Mouse (Mus musculus): ENCODE data around the gene Pdia3. TPM values are rescaled to one million over a fixed set of nuclear protein-coding genes. Genes with fewer than 3 reads are reported as not detected.

Gene Pdia3
- polyA plus RNA-seq, 1 experiment = 239 TPM

- peaks cover 4% of the 10 kb centered on the region for H3K36me3 ChIP-seq (ENCODE audit: control insufficient read depth, insufficient read depth, low read length)
- peak; percentile 100 for DNase-seq
Observed at GRCm38 (mm10) chr2:121448739-121449535, 35.4 kb downstream of the Pdia3 start, which contains the start of gene Serf2. Gene Serf2 (plus strand): TSS chr2:121449195.

GRCm38 (mm10) chr2:121449545-121450011 lies 36.0 kb downstream of the Pdia3 start:
- Histone ChIP-seq H3K4me1 (ENCODE audit: control insufficient read depth, insufficient read depth, low read length) (peaks cover 13% of the 10 kb centered on the region; the same call in 1 of the 2 replicates), H3K4me3 (ENCODE audit: insufficient read depth, low read depth, low read length) (peak overlapping the region; percentile 93), H3K36me3 (ENCODE audit: control insufficient read depth, insufficient read depth, low read length) (peaks cover 4% of the 10 kb centered on the region), H3K27me3 (replicated peaks; ENCODE audit: control insufficient read depth, insufficient read depth, low read length) (no peaks in the 10 kb centered on the region), H3K27ac (ENCODE audit: insufficient read depth, low read depth, low read length) (peak overlapping the region; percentile 95)
- TF ChIP-seq CTCF (conservative IDR thresholded peaks at IDR 0.05; ENCODE audit: insufficient read depth, insufficient read length, low read depth, low read length) = no peak
- TF ChIP-seq POLR2A (IDR thresholded peaks at IDR 0.05; ENCODE audit: low read depth, low read length) = no peak
- WGBS = under 1% methylated on average over 54 of the region's 54 CpGs
- no peak for DNase-seq

More at GRCm38 (mm10) chr2:121448739-121449535, 35.4 kb downstream of the Pdia3 start, which contains the start of gene Serf2:
- peak; percentile 96 for TF ChIP-seq POLR2A (IDR thresholded peaks at IDR 0.05; ENCODE audit: low read depth, low read length)
- no peak for TF ChIP-seq CTCF (conservative IDR thresholded peaks at IDR 0.05; ENCODE audit: insufficient read depth, insufficient read length, low read depth, low read length)
- H3K27me3 ChIP-seq (replicated peaks; ENCODE audit: control insufficient read depth, insufficient read depth, low read length) = no peaks in the 10 kb centered on the region
- under 1% methylated on average over 73 of the region's 74 CpGs for WGBS
- peak within 1 kb of the TSS; percentile 93 for H3K4me3 ChIP-seq (ENCODE audit: insufficient read depth, low read depth, low read length)
- H3K27ac ChIP-seq (ENCODE audit: insufficient read depth, low read depth, low read length) = peak within 1 kb of the TSS; percentile 99
- H3K4me1 ChIP-seq (ENCODE audit: control insufficient read depth, insufficient read depth, low read length) = peaks cover 13% of the 10 kb centered on the region; the same call in 1 of the 2 replicates

- H3K4me1 ChIP-seq (ENCODE audit: control insufficient read depth, insufficient read depth, low read length) = peaks cover 13% of the 10 kb centered on the region; the same call in 1 of the 2 replicates
- H3K4me3 ChIP-seq (ENCODE audit: insufficient read depth, low read depth, low read length) = peak overlapping the region; percentile 93
- H3K36me3 ChIP-seq (ENCODE audit: control insufficient read depth, insufficient read depth, low read length) = peaks cover 4% of the 10 kb centered on the region
- no peaks in the 10 kb centered on the region for H3K27me3 ChIP-seq (replicated peaks; ENCODE audit: control insufficient read depth, insufficient read depth, low read length)
- no peak for DNase-seq
- H3K27ac ChIP-seq (ENCODE audit: insufficient read depth, low read depth, low read length) = peak overlapping the region; percentile 8
- WGBS = 0% methylated on average over 7 of the region's 7 CpGs
- TF ChIP-seq POLR2A (IDR thresholded peaks at IDR 0.05; ENCODE audit: low read depth, low read length) (no peak), CTCF (conservative IDR thresholded peaks at IDR 0.05; ENCODE audit: insufficient read depth, insufficient read length, low read depth, low read length) (no peak)
Observed at GRCm38 (mm10) chr2:121450093-121450492, 36.5 kb downstream of the Pdia3 start.

GRCm38 (mm10) chr2:121452361-121452760 lies 38.8 kb downstream of the Pdia3 start:
- Histone ChIP-seq H3K36me3 (ENCODE audit: control insufficient read depth, insufficient read depth, low read length) (peaks cover 4% of the 10 kb centered on the region), H3K27me3 (replicated peaks; ENCODE audit: control insufficient read depth, insufficient read depth, low read length) (no peaks in the 10 kb centered on the region), H3K27ac (ENCODE audit: insufficient read depth, low read depth, low read length) (no peak overlapping the region), H3K4me1 (ENCODE audit: control insufficient read depth, insufficient read depth, low read length) (peaks cover 13% of the 10 kb centered on the region; the same call in 1 of the 2 replicates), H3K4me3 (ENCODE audit: insufficient read depth, low read depth, low read length) (no peak overlapping the region)
- DNase-seq = no peak
- 53% methylated on average over 4 of the region's 4 CpGs for WGBS
- TF ChIP-seq CTCF (conservative IDR thresholded peaks at IDR 0.05; ENCODE audit: insufficient read depth, insufficient read length, low read depth, low read length) (no peak), POLR2A (IDR thresholded peaks at IDR 0.05; ENCODE audit: low read depth, low read length) (no peak)

GRCm38 (mm10) chr2:121452990-121453389 lies 39.4 kb downstream of the Pdia3 start, which contains the start of gene Hypk:
Gene Hypk (plus strand): TSS chr2:121453290.
- DNase-seq = no peak
- peaks cover 19% of the 10 kb centered on the region; the same call in 1 of the 2 replicates for H3K4me1 ChIP-seq (ENCODE audit: control insufficient read depth, insufficient read depth, low read length)
- no peaks in the 10 kb centered on the region for H3K27me3 ChIP-seq (replicated peaks; ENCODE audit: control insufficient read depth, insufficient read depth, low read length)
- TF ChIP-seq CTCF (conservative IDR thresholded peaks at IDR 0.05; ENCODE audit: insufficient read depth, insufficient read length, low read depth, low read length) (no peak), POLR2A (IDR thresholded peaks at IDR 0.05; ENCODE audit: low read depth, low read length) (no peak)
- peaks cover 4% of the 10 kb centered on the region for H3K36me3 ChIP-seq (ENCODE audit: control insufficient read depth, insufficient read depth, low read length)
- H3K4me3 ChIP-seq (ENCODE audit: insufficient read depth, low read depth, low read length) = no peak within 1 kb of the TSS
- 54% methylated on average over 4 of the region's 4 CpGs for WGBS
- H3K27ac ChIP-seq (ENCODE audit: insufficient read depth, low read depth, low read length) = 0 out of 2 replicates have a peak within 1 kb of the TSS, but pooled peaks have one; percentile 41

GRCm38 (mm10) chr2:121453917-121454316 lies 40.3 kb downstream of the Pdia3 start:
- Histone ChIP-seq H3K27ac (ENCODE audit: insufficient read depth, low read depth, low read length) (no peak overlapping the region), H3K27me3 (replicated peaks; ENCODE audit: control insufficient read depth, insufficient read depth, low read length) (no peaks in the 10 kb centered on the region), H3K4me3 (ENCODE audit: insufficient read depth, low read depth, low read length) (no peak overlapping the region), H3K4me1 (ENCODE audit: control insufficient read depth, insufficient read depth, low read length) (peaks cover 19% of the 10 kb centered on the region; the same call in 1 of the 2 replicates), H3K36me3 (ENCODE audit: control insufficient read depth, insufficient read depth, low read length) (peaks cover 4% of the 10 kb centered on the region)
- TF ChIP-seq CTCF (conservative IDR thresholded peaks at IDR 0.05; ENCODE audit: insufficient read depth, insufficient read length, low read depth, low read length) (no peak), POLR2A (IDR thresholded peaks at IDR 0.05; ENCODE audit: low read depth, low read length) (no peak)
- 94% methylated on average over 6 of the region's 6 CpGs for WGBS
- no peak for DNase-seq

- Histone ChIP-seq H3K27ac (ENCODE audit: insufficient read depth, low read depth, low read length) (no peak overlapping the region), H3K27me3 (replicated peaks; ENCODE audit: control insufficient read depth, insufficient read depth, low read length) (no peaks in the 10 kb centered on the region), H3K4me1 (ENCODE audit: control insufficient read depth, insufficient read depth, low read length) (peaks cover 16% of the 10 kb centered on the region; the same call in 1 of the 2 replicates), H3K4me3 (ENCODE audit: insufficient read depth, low read depth, low read length) (no peak overlapping the region), H3K36me3 (ENCODE audit: control insufficient read depth, insufficient read depth, low read length) (peaks cover 4% of the 10 kb centered on the region)
- WGBS = 73% methylated on average over 5 of the region's 5 CpGs
- DNase-seq = no peak
- no peak for TF ChIP-seq CTCF (conservative IDR thresholded peaks at IDR 0.05; ENCODE audit: insufficient read depth, insufficient read length, low read depth, low read length)
- TF ChIP-seq POLR2A (IDR thresholded peaks at IDR 0.05; ENCODE audit: low read depth, low read length) = no peak
Observed at GRCm38 (mm10) chr2:121455534-121455933, 42.0 kb downstream of the Pdia3 start.

Measured in kidney, adult 2 months (tissue).